Mouse (Mus musculus): ENCODE data around the gene Irak3. TPM values are rescaled to one million over a fixed set of nuclear protein-coding genes. Genes with fewer than 3 reads are reported as not detected.

Gene Irak3
- polyA plus RNA-seq, 1 experiment = 5.9 TPM

- H3K36me3 ChIP-seq (ENCODE audit: control insufficient read depth, insufficient read depth, low read length) = peaks cover 4% of the 10 kb centered on the region
- H3K4me3 ChIP-seq (ENCODE audit: extremely low read depth, insufficient read depth, insufficient read length) = no peak overlapping the region
- DNase-seq (ENCODE audit: low read depth in 1 of 2, low spot score in 2 of 2) = no peak
- H3K4me1 ChIP-seq (ENCODE audit: control insufficient read depth, insufficient read depth, insufficient read length) = no peaks in the 10 kb centered on the region
- WGBS = 94% methylated on average over 19 of the region's 19 CpGs
- no peaks in the 10 kb centered on the region for H3K27me3 ChIP-seq (ENCODE audit: control insufficient read depth, insufficient read depth, low read length)
- H3K27ac ChIP-seq (ENCODE audit: insufficient read depth, low read length) = no peak overlapping the region
- TF ChIP-seq POLR2A (IDR thresholded peaks at IDR 0.05; ENCODE audit: low read depth, low read length) = no peak
- TF ChIP-seq CTCF (IDR thresholded peaks at IDR 0.05; ENCODE audit: extremely low read depth, insufficient read depth, insufficient read length, insufficient replicate concordance) = no peak
Measured at GRCm38 (mm10) chr10:120164931-120165792, 36.8 kb downstream of the Irak3 start.

GRCm38 (mm10) chr10:120163490-120163889 lies 38.4 kb downstream of the Irak3 start:
- WGBS = 76% methylated on average over 7 of the region's 7 CpGs
- Histone ChIP-seq H3K4me1 (ENCODE audit: control insufficient read depth, insufficient read depth, insufficient read length) (no peaks in the 10 kb centered on the region), H3K4me3 (ENCODE audit: extremely low read depth, insufficient read depth, insufficient read length) (no peak overlapping the region), H3K27ac (ENCODE audit: insufficient read depth, low read length) (no peak overlapping the region), H3K36me3 (ENCODE audit: control insufficient read depth, insufficient read depth, low read length) (peaks cover 2% of the 10 kb centered on the region), H3K27me3 (ENCODE audit: control insufficient read depth, insufficient read depth, low read length) (no peaks in the 10 kb centered on the region)
- TF ChIP-seq POLR2A (IDR thresholded peaks at IDR 0.05; ENCODE audit: low read depth, low read length) = no peak
- no peak for TF ChIP-seq CTCF (IDR thresholded peaks at IDR 0.05; ENCODE audit: extremely low read depth, insufficient read depth, insufficient read length, insufficient replicate concordance)
- no peak for DNase-seq (ENCODE audit: low read depth in 1 of 2, low spot score in 2 of 2)

GRCm38 (mm10) chr10:120162840-120163239 lies 39.1 kb downstream of the Irak3 start:
- WGBS = 96% methylated on average over 10 of the region's 10 CpGs
- Histone ChIP-seq H3K27me3 (ENCODE audit: control insufficient read depth, insufficient read depth, low read length) (no peaks in the 10 kb centered on the region), H3K36me3 (ENCODE audit: control insufficient read depth, insufficient read depth, low read length) (peaks cover 2% of the 10 kb centered on the region), H3K4me3 (ENCODE audit: extremely low read depth, insufficient read depth, insufficient read length) (no peak overlapping the region), H3K27ac (ENCODE audit: insufficient read depth, low read length) (no peak overlapping the region), H3K4me1 (ENCODE audit: control insufficient read depth, insufficient read depth, insufficient read length) (no peaks in the 10 kb centered on the region)
- no peak for TF ChIP-seq POLR2A (IDR thresholded peaks at IDR 0.05; ENCODE audit: low read depth, low read length)
- no peak for TF ChIP-seq CTCF (IDR thresholded peaks at IDR 0.05; ENCODE audit: extremely low read depth, insufficient read depth, insufficient read length, insufficient replicate concordance)
- no peak for DNase-seq (ENCODE audit: low read depth in 1 of 2, low spot score in 2 of 2)

- H3K36me3 ChIP-seq (ENCODE audit: control insufficient read depth, insufficient read depth, low read length) = no peaks in the 10 kb centered on the region; the same call in 1 of the 2 replicates
- DNase-seq (ENCODE audit: low read depth in 1 of 2, low spot score in 2 of 2) = no peak
- TF ChIP-seq CTCF (IDR thresholded peaks at IDR 0.05; ENCODE audit: extremely low read depth, insufficient read depth, insufficient read length, insufficient replicate concordance) = no peak
- no peak for TF ChIP-seq POLR2A (IDR thresholded peaks at IDR 0.05; ENCODE audit: low read depth, low read length)
- no peaks in the 10 kb centered on the region for H3K4me1 ChIP-seq (ENCODE audit: control insufficient read depth, insufficient read depth, insufficient read length)
- no peaks in the 10 kb centered on the region for H3K27me3 ChIP-seq (ENCODE audit: control insufficient read depth, insufficient read depth, low read length)
- no peak overlapping the region for H3K4me3 ChIP-seq (ENCODE audit: extremely low read depth, insufficient read depth, insufficient read length)
- 89% methylated on average over 9 of the region's 9 CpGs for WGBS
- no peak overlapping the region for H3K27ac ChIP-seq (ENCODE audit: insufficient read depth, low read length)
Measured at GRCm38 (mm10) chr10:120160533-120160932, 41.4 kb downstream of the Irak3 start.

GRCm38 (mm10) chr10:120153911-120154310 lies 48.0 kb downstream of the Irak3 start:
- no peaks in the 10 kb centered on the region for H3K27me3 ChIP-seq (ENCODE audit: control insufficient read depth, insufficient read depth, low read length)
- TF ChIP-seq CTCF (IDR thresholded peaks at IDR 0.05; ENCODE audit: extremely low read depth, insufficient read depth, insufficient read length, insufficient replicate concordance) (no peak), POLR2A (IDR thresholded peaks at IDR 0.05; ENCODE audit: low read depth, low read length) (no peak)
- no peak overlapping the region for H3K27ac ChIP-seq (ENCODE audit: insufficient read depth, low read length)
- DNase-seq (ENCODE audit: low read depth in 1 of 2, low spot score in 2 of 2) = no peak
- H3K36me3 ChIP-seq (ENCODE audit: control insufficient read depth, insufficient read depth, low read length) = no peaks in the 10 kb centered on the region; the same call in 1 of the 2 replicates
- H3K4me1 ChIP-seq (ENCODE audit: control insufficient read depth, insufficient read depth, insufficient read length) = no peaks in the 10 kb centered on the region
- H3K4me3 ChIP-seq (ENCODE audit: extremely low read depth, insufficient read depth, insufficient read length) = no peak overlapping the region
- 92% methylated on average over 2 of the region's 2 CpGs for WGBS

- H3K4me1 ChIP-seq (ENCODE audit: control insufficient read depth, insufficient read depth, insufficient read length) = no peaks in the 10 kb centered on the region
- no peak overlapping the region for H3K4me3 ChIP-seq (ENCODE audit: extremely low read depth, insufficient read depth, insufficient read length)
- DNase-seq (ENCODE audit: low read depth in 1 of 2, low spot score in 2 of 2) = no peak
- no peaks in the 10 kb centered on the region for H3K27me3 ChIP-seq (ENCODE audit: control insufficient read depth, insufficient read depth, low read length)
- no peak overlapping the region for H3K27ac ChIP-seq (ENCODE audit: insufficient read depth, low read length)
- no peak for TF ChIP-seq POLR2A (IDR thresholded peaks at IDR 0.05; ENCODE audit: low read depth, low read length)
- no peak for TF ChIP-seq CTCF (IDR thresholded peaks at IDR 0.05; ENCODE audit: extremely low read depth, insufficient read depth, insufficient read length, insufficient replicate concordance)
- H3K36me3 ChIP-seq (ENCODE audit: control insufficient read depth, insufficient read depth, low read length) = peaks cover 1% of the 10 kb centered on the region; the same call in 1 of the 2 replicates
- 91% methylated on average over 7 of the region's 7 CpGs for WGBS
Measured at GRCm38 (mm10) chr10:120151672-120152071, 50.3 kb downstream of the Irak3 start.

All from spleen, adult 2 months (tissue).